Mouse (Mus musculus) MEL (cell line): ENCODE measurements around the gene Mpp3.

Experiments used
- CTCF ChIP-seq, 3 experiments: IDR thresholded peaks in 2 of 3; conservative IDR thresholded peaks in 1 of 3; 2 replicates each; pipeline ENCODE4 v1.5.1; 2011 to 2012; ENCODE audit warnings: low read length in 3 of 3, low read depth in 2 of 3, mild to moderate bottlenecking in 2 of 3, improper control_type of control experiment in 1 of 3, inconsistent platforms in 1 of 3, mixed read lengths in 1 of 3, moderate library complexity in 1 of 3; ENCODE audit not compliant: control insufficient read depth in 1 of 3, insufficient read depth in 1 of 3, poor library complexity in 1 of 3, severe bottlenecking in 1 of 3
- EP300 ChIP-seq, 2 experiments: IDR thresholded peaks; 2 replicates each; pipeline ENCODE4 v1.6.1; 2011; ENCODE audit warnings: improper control_type of control experiment in 2 of 2, low read length in 2 of 2, low read depth in 1 of 2, mild to moderate bottlenecking in 1 of 2
- GATA1 ChIP-seq: IDR thresholded peaks from 2 replicates; pipeline ENCODE4 v1.6.1; 2011; ENCODE audit warnings: low read depth, low read length, improper control_type of control experiment
- NRF1 ChIP-seq: IDR thresholded peaks from 2 replicates; pipeline ENCODE4 v1.6.1; 2014; ENCODE audit warnings: low read depth, mild to moderate bottlenecking, inconsistent platforms, low read length, improper control_type of control experiment, moderate library complexity; ENCODE audit not compliant: poor library complexity, insufficient read depth, severe bottlenecking
- POLR2A ChIP-seq, 2 experiments: IDR thresholded peaks; 2 replicates each; pipeline ENCODE4 v1.6.1; 2011 to 2012; ENCODE audit warnings: low read length in 2 of 2, mild to moderate bottlenecking in 2 of 2, control low read depth in 1 of 2, improper control_type of control experiment in 1 of 2, low read depth in 1 of 2, moderate library complexity in 1 of 2; ENCODE audit not compliant: control insufficient read depth in 1 of 2, insufficient read depth in 1 of 2, poor library complexity in 1 of 2
- TBP ChIP-seq: IDR thresholded peaks from 2 replicates; pipeline ENCODE4 v1.8.0; 2011; ENCODE audit warnings: low read depth, low read length, improper control_type of control experiment

- no peak for TF ChIP-seq GATA1
- no peak for TF ChIP-seq CTCF (IDR thresholded peaks at IDR 0.05 in 2 of 3, conservative IDR thresholded peaks at IDR 0.05 in 1 of 3; ENCODE audit: control insufficient read depth in 1 of 3, insufficient read depth in 1 of 3, low read depth in 2 of 3, low read length in 3 of 3, poor library complexity in 1 of 3, severe bottlenecking in 1 of 3)
- TF ChIP-seq NRF1, result no peak
- TF ChIP-seq POLR2A (IDR thresholded peaks at IDR 0.05; ENCODE audit: control insufficient read depth in 1 of 2, insufficient read depth in 1 of 2, low read depth in 1 of 2, low read length in 2 of 2, poor library complexity in 1 of 2), result no peak
- TF ChIP-seq EP300 (IDR thresholded peaks at IDR 0.05; ENCODE audit: low read depth in 1 of 2, low read length in 2 of 2), result no peak
- no peak for TF ChIP-seq TBP
Observed at GRCm38 (mm10) chr11:102035456-102035960, 7.2 kb upstream of the Mpp3 start.
